ENCODE assay signal across 12 mouse cellular contexts in genomic region chr2:38346881-38347764, GRCm38 (mm10). TPM values are rescaled to one million over a fixed set of nuclear protein-coding genes. Genes with fewer than 3 reads are reported as not detected.
DNase-seq lines count a peak whose midpoint lies in the region; ATAC-seq and TF ChIP-seq lines count a peak whose summit lies in the region.
"Had no signal": no experiment of that assay in that cellular context is flagged by ENCODE, and none has a peak within 500 bp of the region (broad histone marks: within the 10 kb centered on the region; RNA-seq: fewer than 3 reads in every experiment).

No protein-coding gene starts in this region.

- H3K4me2 ChIP-seq in forebrain, embryonic 12.5 days, result peak overlapping the region; percentile 77
- peak overlapping the region; percentile 82 for H3K4me2 ChIP-seq in limb, embryonic 15.5 days

- peaks cover 59% of the 10 kb centered on the region for H3K27me3 ChIP-seq in forebrain, embryonic 12.5 days
- H3K27me3 ChIP-seq in limb, embryonic 15.5 days, result peaks cover 96% of the 10 kb centered on the region

- H3K4me1 ChIP-seq in forebrain, embryonic 12.5 days, result peaks cover 66% of the 10 kb centered on the region
- peaks cover 40% of the 10 kb centered on the region for H3K4me1 ChIP-seq in limb, embryonic 15.5 days

- ATAC-seq in forebrain, embryonic 12.5 days (ENCODE audit: low FRiP score), result no peak
- ATAC-seq in limb, embryonic 15.5 days (ENCODE audit: insufficient number of reproducible peaks, low FRiP score, low TSS enrichment, low read depth), result no peak

- H3K9ac ChIP-seq in forebrain, embryonic 12.5 days, result peak overlapping the region; percentile 99
- no peak overlapping the region for H3K9ac ChIP-seq in limb, embryonic 15.5 days

- DNase-seq in layer of hippocampus, adult 2 months (ENCODE audit: low spot score in 2 of 2), result no peak
- no peak for DNase-seq in layer of hippocampus, postnatal 25 days (ENCODE audit: extremely low spot score in 1 of 2, low spot score in 1 of 2)
- peak; percentile 49 for DNase-seq in retina, embryonic 14.5 days (ENCODE audit: low spot score)
- no peak for DNase-seq in T-cell, adult 2 months (ENCODE audit: low spot score)
- no peak for DNase-seq in urinary bladder, adult 18-20 months (ENCODE audit: low spot score in 2 of 2)
- no peak for DNase-seq in adrenal gland, postnatal 4 days (ENCODE audit: low spot score in 2 of 2)
- DNase-seq: kidney, postnatal 25 days had no signal

- 5% methylated on average over 15 of the region's 15 CpGs for WGBS in forebrain, embryonic 12.5 days
- 11% methylated on average over 15 of the region's 15 CpGs for WGBS in limb, embryonic 15.5 days

- H3K9me3 ChIP-seq in forebrain, embryonic 12.5 days, result no peaks in the 10 kb centered on the region
- H3K9me3 ChIP-seq in limb, embryonic 15.5 days, result no peaks in the 10 kb centered on the region

- H3K4me3 ChIP-seq in layer of hippocampus, adult 2 months, result peak overlapping the region; percentile 61
- H3K4me3 ChIP-seq in forebrain, embryonic 12.5 days (replicated peaks), result peak overlapping the region; percentile 91
- peak overlapping the region; percentile 42 for H3K4me3 ChIP-seq in limb, embryonic 15.5 days

- TF ChIP-seq CTCF in layer of hippocampus, adult 2 months (conservative IDR thresholded peaks at IDR 0.05), result no peak

- H3K36me3 ChIP-seq in forebrain, embryonic 12.5 days (replicated peaks), result no peaks in the 10 kb centered on the region
- no peaks in the 10 kb centered on the region for H3K36me3 ChIP-seq in limb, embryonic 15.5 days
- H3K36me3 ChIP-seq: G1E had no signal

- peak overlapping the region; percentile 92 for H3K27ac ChIP-seq in layer of hippocampus, adult 2 months
- peak overlapping the region; percentile 96 for H3K27ac ChIP-seq in forebrain, embryonic 12.5 days
- H3K27ac ChIP-seq in limb, embryonic 15.5 days, result no peak overlapping the region

RNA-seq across cellular contexts. Expression of gene Lhx2, which starts 8.0 kb away (rescaled TPM):
- total RNA-seq in layer of hippocampus, adult 2 months (2021), result 10 to 100 TPM; 96.6 to 99.5 TPM
- 10 to 100 TPM; 96.0 to 98.3 TPM for total RNA-seq in layer of hippocampus, postnatal 25 days (2021)
- 196 and 224 TPM in 2 replicates for polyA plus RNA-seq in forebrain, embryonic 12.5 days (2016; fragmentation: Nextera tagmentation; extraction: Ambion mirVana)
- 5.1 and 8.5 TPM in 2 replicates for polyA plus RNA-seq in limb, embryonic 15.5 days (2015; fragmentation: Nextera tagmentation; extraction: Ambion mirVana)
- total RNA-seq in adrenal gland, postnatal 4 days (2021), result 1 to 10 TPM in 1 of 2 experiments, under 1 TPM in 1; 0.39 to 1.2 TPM
- polyA plus RNA-seq: lung, embryonic 16.5 days; stomach, embryonic 14.5 days had no signal

RNA-seq across cellular contexts. Expression of gene Dennd1a, which starts 59.9 kb away (rescaled TPM):
- total RNA-seq in layer of hippocampus, adult 2 months (2021), result 10 to 100 TPM; 80.3 to 86.5 TPM
- total RNA-seq in layer of hippocampus, postnatal 25 days (2021), result 10 to 100 TPM; 73.5 to 77.3 TPM
- 23.4 and 30.3 TPM in 2 replicates for polyA plus RNA-seq in forebrain, embryonic 12.5 days (2016; fragmentation: Nextera tagmentation; extraction: Ambion mirVana)
- polyA plus RNA-seq in limb, embryonic 15.5 days (2015; fragmentation: Nextera tagmentation; extraction: Ambion mirVana), result 13.0 and 15.1 TPM in 2 replicates
- total RNA-seq in adrenal gland, postnatal 4 days (2021), result 10 to 100 TPM; 29.9 to 35.4 TPM

Comparison
In these comparisons a context has a peak if more than half of its experiments do, and no peak if none do; other contexts are left out.
1. RNA of gene Lhx2, which starts 8.0 kb away (total RNA-seq): 96.6 to 99.5 TPM in layer of hippocampus, adult 2 months and 96.0 to 98.3 TPM in layer of hippocampus, postnatal 25 days; 0.39 to 1.2 TPM in adrenal gland, postnatal 4 days; every median in the first group is over 10 times any median in the second.
2. Peak in every context shown above with its lines, with median percentiles within 50 percentile points of each other: H3K4me3 ChIP-seq.